Mouse (Mus musculus): ENCODE data around the gene Tle3. TPM values are rescaled to one million over a fixed set of nuclear protein-coding genes. Genes with fewer than 3 reads are reported as not detected.
A peak's percentile ranks its signal among the peaks of the same experiment; 100 is the strongest.

Gene Tle3
- polyA plus RNA-seq, 1 experiment from 2014 or later = 25.5 TPM

GRCm38 (mm10) chr9:61382595-61383186, 10.5 kb downstream of the Tle3 start:
- no peak for ATAC-seq (ENCODE audit: low read depth)
- no peaks in the 10 kb centered on the region for H3K9me3 ChIP-seq (ENCODE audit: control insufficient read depth, low read length)
- WGBS = 65% methylated on average over 8 of the region's 8 CpGs
- H3K27ac ChIP-seq (replicated peaks; ENCODE audit: low read depth, low read length) = no peak overlapping the region
- peaks cover 69% of the 10 kb centered on the region for H3K4me1 ChIP-seq (ENCODE audit: control insufficient read depth, insufficient read depth, low read length)
- no peak overlapping the region for H3K4me2 ChIP-seq (ENCODE audit: low read depth, low read length)
- DNase-seq (ENCODE audit: low spot score) = no peak
- H3K27me3 ChIP-seq (replicated peaks; ENCODE audit: control insufficient read depth, insufficient read depth, low read length) = no peaks in the 10 kb centered on the region
- no peak overlapping the region for H3K4me3 ChIP-seq (ENCODE audit: low read depth, low read length)
- peaks cover 55% of the 10 kb centered on the region for H3K36me3 ChIP-seq (ENCODE audit: control insufficient read depth, insufficient read depth, low read length)
- no peak overlapping the region for H3K9ac ChIP-seq (ENCODE audit: low read depth, low read length)

- H3K36me3 ChIP-seq (ENCODE audit: control insufficient read depth, insufficient read depth, low read length) = peaks cover 57% of the 10 kb centered on the region
- no peak overlapping the region for H3K4me3 ChIP-seq (ENCODE audit: low read depth, low read length)
- H3K27ac ChIP-seq (replicated peaks; ENCODE audit: low read depth, low read length) = no peak overlapping the region
- 42% methylated on average over 6 of the region's 6 CpGs for WGBS
- ATAC-seq (ENCODE audit: low read depth) (no peak), DNase-seq (ENCODE audit: low spot score) (no peak)
- peaks cover 55% of the 10 kb centered on the region for H3K4me1 ChIP-seq (ENCODE audit: control insufficient read depth, insufficient read depth, low read length)
- H3K4me2 ChIP-seq (ENCODE audit: low read depth, low read length) = no peak overlapping the region
- no peak overlapping the region for H3K9ac ChIP-seq (ENCODE audit: low read depth, low read length)
- H3K9me3 ChIP-seq (ENCODE audit: control insufficient read depth, low read length) = no peaks in the 10 kb centered on the region
- H3K27me3 ChIP-seq (replicated peaks; ENCODE audit: control insufficient read depth, insufficient read depth, low read length) = no peaks in the 10 kb centered on the region
Measured at GRCm38 (mm10) chr9:61384101-61384500, 11.9 kb downstream of the Tle3 start.

GRCm38 (mm10) chr9:61384646-61385443, 12.7 kb downstream of the Tle3 start:
- no peak overlapping the region for H3K27ac ChIP-seq (replicated peaks; ENCODE audit: low read depth, low read length)
- no peak overlapping the region for H3K4me3 ChIP-seq (ENCODE audit: low read depth, low read length)
- ATAC-seq (ENCODE audit: low read depth) (no peak), DNase-seq (ENCODE audit: low spot score) (peak; percentile 55)
- no peaks in the 10 kb centered on the region for H3K27me3 ChIP-seq (replicated peaks; ENCODE audit: control insufficient read depth, insufficient read depth, low read length)
- peaks cover 52% of the 10 kb centered on the region for H3K4me1 ChIP-seq (ENCODE audit: control insufficient read depth, insufficient read depth, low read length)
- no peak overlapping the region for H3K9ac ChIP-seq (ENCODE audit: low read depth, low read length)
- no peaks in the 10 kb centered on the region for H3K9me3 ChIP-seq (ENCODE audit: control insufficient read depth, low read length)
- H3K36me3 ChIP-seq (ENCODE audit: control insufficient read depth, insufficient read depth, low read length) = peaks cover 57% of the 10 kb centered on the region
- peak overlapping the region; percentile 13; the same call in 1 of the 2 replicates for H3K4me2 ChIP-seq (ENCODE audit: low read depth, low read length)
- WGBS = 27% methylated on average over 16 of the region's 16 CpGs

GRCm38 (mm10) chr9:61385753-61386152, 13.6 kb downstream of the Tle3 start:
- DNase-seq (ENCODE audit: low spot score) (no peak), ATAC-seq (ENCODE audit: low read depth) (no peak)
- 39% methylated on average over 8 of the region's 8 CpGs for WGBS
- peaks cover 62% of the 10 kb centered on the region for H3K36me3 ChIP-seq (ENCODE audit: control insufficient read depth, insufficient read depth, low read length)
- H3K9ac ChIP-seq (ENCODE audit: low read depth, low read length) = no peak overlapping the region
- H3K27ac ChIP-seq (replicated peaks; ENCODE audit: low read depth, low read length) = no peak overlapping the region
- no peaks in the 10 kb centered on the region for H3K9me3 ChIP-seq (ENCODE audit: control insufficient read depth, low read length)
- H3K4me3 ChIP-seq (ENCODE audit: low read depth, low read length) = no peak overlapping the region
- peak overlapping the region; percentile 21; the same call in 1 of the 2 replicates for H3K4me2 ChIP-seq (ENCODE audit: low read depth, low read length)
- no peaks in the 10 kb centered on the region for H3K27me3 ChIP-seq (replicated peaks; ENCODE audit: control insufficient read depth, insufficient read depth, low read length)
- H3K4me1 ChIP-seq (ENCODE audit: control insufficient read depth, insufficient read depth, low read length) = peaks cover 43% of the 10 kb centered on the region

GRCm38 (mm10) chr9:61386314-61386713, 14.1 kb downstream of the Tle3 start:
- Histone ChIP-seq H3K36me3 (ENCODE audit: control insufficient read depth, insufficient read depth, low read length) (peaks cover 64% of the 10 kb centered on the region), H3K9me3 (ENCODE audit: control insufficient read depth, low read length) (no peaks in the 10 kb centered on the region), H3K4me1 (ENCODE audit: control insufficient read depth, insufficient read depth, low read length) (peaks cover 41% of the 10 kb centered on the region), H3K4me3 (ENCODE audit: low read depth, low read length) (no peak overlapping the region), H3K4me2 (ENCODE audit: low read depth, low read length) (no peak overlapping the region), H3K9ac (ENCODE audit: low read depth, low read length) (no peak overlapping the region), H3K27ac (replicated peaks; ENCODE audit: low read depth, low read length) (no peak overlapping the region), H3K27me3 (replicated peaks; ENCODE audit: control insufficient read depth, insufficient read depth, low read length) (no peaks in the 10 kb centered on the region)
- WGBS = 63% methylated on average over 2 of the region's 2 CpGs
- no peak for DNase-seq (ENCODE audit: low spot score)
- ATAC-seq (ENCODE audit: low read depth) = no peak

GRCm38 (mm10) chr9:61387797-61388196, 15.6 kb downstream of the Tle3 start:
- ATAC-seq (ENCODE audit: low read depth) (no peak), DNase-seq (ENCODE audit: low spot score) (no peak)
- H3K36me3 ChIP-seq (ENCODE audit: control insufficient read depth, insufficient read depth, low read length) = peaks cover 59% of the 10 kb centered on the region
- no peak overlapping the region for H3K4me2 ChIP-seq (ENCODE audit: low read depth, low read length)
- 80% methylated on average over 5 of the region's 5 CpGs for WGBS
- H3K9ac ChIP-seq (ENCODE audit: low read depth, low read length) = no peak overlapping the region
- H3K4me1 ChIP-seq (ENCODE audit: control insufficient read depth, insufficient read depth, low read length) = peaks cover 44% of the 10 kb centered on the region
- no peak overlapping the region for H3K4me3 ChIP-seq (ENCODE audit: low read depth, low read length)
- H3K27me3 ChIP-seq (replicated peaks; ENCODE audit: control insufficient read depth, insufficient read depth, low read length) = no peaks in the 10 kb centered on the region
- no peak overlapping the region for H3K27ac ChIP-seq (replicated peaks; ENCODE audit: low read depth, low read length)
- no peaks in the 10 kb centered on the region for H3K9me3 ChIP-seq (ENCODE audit: control insufficient read depth, low read length)

- 0 out of 2 replicates have a peak overlapping the region, but pooled peaks have one; percentile 10 for H3K9ac ChIP-seq (ENCODE audit: low read depth, low read length)
- no peak for DNase-seq (ENCODE audit: low spot score)
- H3K36me3 ChIP-seq (ENCODE audit: control insufficient read depth, insufficient read depth, low read length) = peaks cover 60% of the 10 kb centered on the region
- no peaks in the 10 kb centered on the region for H3K27me3 ChIP-seq (replicated peaks; ENCODE audit: control insufficient read depth, insufficient read depth, low read length)
- no peak overlapping the region for H3K27ac ChIP-seq (replicated peaks; ENCODE audit: low read depth, low read length)
- peaks cover 40% of the 10 kb centered on the region for H3K4me1 ChIP-seq (ENCODE audit: control insufficient read depth, insufficient read depth, low read length)
- WGBS = 62% methylated on average over 12 of the region's 12 CpGs
- no peak overlapping the region for H3K4me2 ChIP-seq (ENCODE audit: low read depth, low read length)
- H3K4me3 ChIP-seq (ENCODE audit: low read depth, low read length) = no peak overlapping the region
- no peaks in the 10 kb centered on the region for H3K9me3 ChIP-seq (ENCODE audit: control insufficient read depth, low read length)
- no peak for ATAC-seq (ENCODE audit: low read depth)
Measured at GRCm38 (mm10) chr9:61388214-61388613, 16.0 kb downstream of the Tle3 start.

- whole genome bisulfite sequencing = 52% methylated on average over 14 of the region's 14 CpGs
- peaks cover 34% of the 10 kb centered on the region for H3K4me1 ChIP-seq (ENCODE audit: control insufficient read depth, insufficient read depth, low read length)
- no peak overlapping the region for H3K4me3 ChIP-seq (ENCODE audit: low read depth, low read length)
- H3K36me3 ChIP-seq (ENCODE audit: control insufficient read depth, insufficient read depth, low read length) = peaks cover 66% of the 10 kb centered on the region
- H3K27ac ChIP-seq (replicated peaks; ENCODE audit: low read depth, low read length) = no peak overlapping the region
- no peaks in the 10 kb centered on the region for H3K9me3 ChIP-seq (ENCODE audit: control insufficient read depth, low read length)
- H3K9ac ChIP-seq (ENCODE audit: low read depth, low read length) = 0 out of 2 replicates have a peak overlapping the region, but pooled peaks have one; percentile 10
- no peak overlapping the region for H3K4me2 ChIP-seq (ENCODE audit: low read depth, low read length)
- ATAC-seq (ENCODE audit: low read depth) (no peak), DNase-seq (ENCODE audit: low spot score) (peak; percentile 41)
- H3K27me3 ChIP-seq (replicated peaks; ENCODE audit: control insufficient read depth, insufficient read depth, low read length) = no peaks in the 10 kb centered on the region
Measured at GRCm38 (mm10) chr9:61388689-61389403, 16.7 kb downstream of the Tle3 start.

Measured in embryonic facial prominence, embryonic 14.5 days (tissue).